Mouse (Mus musculus) CH12.LX (cell line): ENCODE measurements around the gene Ptpn14.

Experiments
- CHD2 ChIP-seq: IDR thresholded peaks from 2 replicates; pipeline ENCODE4 v1.6.1; 2011; ENCODE audit warnings: low read length, improper control_type of control experiment
- CTCF ChIP-seq, 2 experiments: IDR thresholded peaks in 1 of 2; conservative IDR thresholded peaks in 1 of 2; 2 replicates each; pipeline ENCODE4 v1.5.1; 2011 to 2012; ENCODE audit warnings: low read depth in 2 of 2, low read length in 2 of 2, improper control_type of control experiment in 1 of 2, inconsistent platforms in 1 of 2, mild to moderate bottlenecking in 1 of 2, moderate library complexity in 1 of 2
- ELF1 ChIP-seq: IDR thresholded peaks from 2 replicates; pipeline ENCODE4 v1.6.1; 2014; ENCODE audit warnings: low read depth, mild to moderate bottlenecking, inconsistent platforms, low read length, improper control_type of control experiment
- MAX ChIP-seq: IDR thresholded peaks from 2 replicates; pipeline ENCODE4 v1.6.1; 2011; ENCODE audit warnings: low read length, improper control_type of control experiment
- POLR2A ChIP-seq: IDR thresholded peaks from 2 replicates; pipeline ENCODE4 v1.6.1; 2011; ENCODE audit warnings: low read depth, mild to moderate bottlenecking, improper control_type of control experiment, low read length
- POLR2AphosphoS2 ChIP-seq: IDR thresholded peaks from 2 replicates; pipeline ENCODE4 v1.6.1; 2011; ENCODE audit warnings: low read depth, low read length, improper control_type of control experiment
- RCOR1 ChIP-seq: conservative IDR thresholded peaks from 2 replicates; pipeline ENCODE4 v1.6.1; 2012; ENCODE audit warnings: low read depth, mild to moderate bottlenecking, inconsistent platforms, low read length, improper control_type of control experiment

GRCm38 (mm10) chr1:189885975-189886374, 157.9 kb downstream of the Ptpn14 start:
- no peak for TF ChIP-seq ELF1
- no peak for TF ChIP-seq CTCF (conservative IDR thresholded peaks at IDR 0.05 in 1 of 2, IDR thresholded peaks at IDR 0.05 in 1 of 2; ENCODE audit: low read depth in 2 of 2, low read length in 2 of 2)
- no peak for TF ChIP-seq RCOR1
- no peak for TF ChIP-seq POLR2A
- TF ChIP-seq CHD2 = no peak
- no peak for TF ChIP-seq POLR2AphosphoS2
- no peak for TF ChIP-seq MAX
